Mouse (Mus musculus): Measurements from ENCODE around the gene Phactr4.
"Not testable (repeated sequence)": the region's sequence is repeated elsewhere in the genome, so short reads cannot be mapped to it uniquely, and the experiment has no call there.

Gene Phactr4

GRCm38 (mm10) chr4:132421923-132422782, at the start of gene Phactr4:
Gene Phactr4 (minus strand): TSS chr4:132422489.
- DNase-seq (ENCODE audit: low spot score in 2 of 2), result peak; percentile 85 to 91

DNA sequence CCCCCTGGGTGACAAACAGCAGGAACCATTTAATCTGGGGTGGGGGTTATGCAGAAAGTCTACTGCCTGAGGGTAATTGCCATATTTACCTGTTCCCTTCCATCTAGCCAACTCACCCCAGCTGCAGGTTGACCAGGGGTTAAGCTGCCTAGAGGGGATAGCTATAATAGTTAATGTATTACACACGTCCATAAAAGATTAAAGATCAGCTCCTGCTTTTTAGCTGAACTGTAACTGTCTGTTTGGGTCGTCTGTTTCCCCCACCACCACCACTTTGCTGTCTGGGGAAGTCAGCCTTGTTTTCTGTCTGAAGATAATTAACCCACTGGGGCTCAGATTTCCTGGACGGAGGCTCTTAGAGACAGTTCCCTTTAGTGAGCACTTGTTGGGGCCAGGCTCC, 47.6 kb upstream of the Phactr4 start:
- DNase-seq (ENCODE audit: low spot score in 2 of 2), result no peak

- DNase-seq (ENCODE audit: low spot score in 2 of 2), result no peak
These were observed 41.9 kb upstream of the Phactr4 start for GRCm38 (mm10) chr4:132464255-132464613.

DNA sequence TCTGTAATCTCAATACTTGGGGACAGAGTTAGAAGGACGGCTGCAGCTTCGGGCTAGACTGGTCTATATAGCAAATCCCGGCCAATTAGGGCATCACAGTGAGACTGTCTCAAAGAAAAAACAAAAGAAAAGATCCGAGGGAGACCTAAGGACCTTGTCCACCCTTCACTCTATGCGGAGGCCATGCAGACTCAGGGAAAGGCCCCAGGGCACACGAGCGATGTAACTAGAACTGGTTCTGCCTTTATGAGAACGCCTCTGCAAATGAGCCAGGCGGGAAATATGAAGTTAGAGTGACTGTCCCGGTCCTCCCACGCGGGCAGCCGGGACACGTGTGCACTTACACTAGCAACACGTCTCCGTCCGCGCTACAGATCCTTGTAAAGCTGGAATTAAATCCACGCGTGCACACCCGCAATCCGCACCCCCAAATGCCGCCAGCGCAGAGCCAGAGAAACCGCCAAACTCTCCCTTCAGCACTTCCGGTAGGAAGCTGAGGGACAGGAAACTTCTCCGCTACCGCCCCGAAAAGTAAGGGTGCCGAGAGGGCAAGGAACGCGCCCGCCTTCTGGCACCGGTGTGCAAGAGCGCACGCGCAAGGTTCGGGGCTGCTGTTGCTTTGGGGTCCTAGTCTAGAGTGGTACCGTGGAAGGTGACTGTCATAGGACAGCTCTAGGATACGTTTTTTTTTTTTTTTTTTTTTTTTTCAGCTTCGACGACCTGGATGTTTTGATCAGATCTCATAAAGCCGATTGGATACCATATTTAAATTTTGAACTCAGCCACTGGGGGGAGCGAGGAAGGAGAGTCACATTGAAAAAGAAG, 41.4 kb upstream of the Phactr4 start, which contains the start of gene Med18:
TSS of gene Med18 (minus strand) at position 492 of the 825 bp plus-strand sequence.
- peak; percentile 88 to 91 for DNase-seq (ENCODE audit: low spot score in 2 of 2)

DNA sequence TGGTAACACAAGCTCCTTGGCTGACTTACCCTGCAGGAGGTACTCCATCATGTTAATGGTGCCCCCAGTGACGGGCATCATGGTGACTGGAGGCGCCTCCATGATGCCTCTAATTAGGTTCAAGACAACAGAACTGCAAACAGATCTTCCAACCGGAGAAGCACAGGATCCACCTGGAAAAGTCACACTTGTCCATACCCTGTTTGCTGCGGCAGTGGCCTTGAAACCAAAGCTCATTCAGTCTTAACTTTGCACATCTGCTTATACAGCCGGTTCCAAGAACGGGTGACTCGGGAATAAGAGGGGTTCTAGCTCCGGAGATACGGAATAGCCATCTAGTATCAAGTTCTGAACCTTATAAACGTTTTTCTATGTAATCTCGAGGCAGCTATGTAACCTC, 40.5 kb upstream of the Phactr4 start:
- DNase-seq (ENCODE audit: low spot score in 2 of 2), result no peak

DNA sequence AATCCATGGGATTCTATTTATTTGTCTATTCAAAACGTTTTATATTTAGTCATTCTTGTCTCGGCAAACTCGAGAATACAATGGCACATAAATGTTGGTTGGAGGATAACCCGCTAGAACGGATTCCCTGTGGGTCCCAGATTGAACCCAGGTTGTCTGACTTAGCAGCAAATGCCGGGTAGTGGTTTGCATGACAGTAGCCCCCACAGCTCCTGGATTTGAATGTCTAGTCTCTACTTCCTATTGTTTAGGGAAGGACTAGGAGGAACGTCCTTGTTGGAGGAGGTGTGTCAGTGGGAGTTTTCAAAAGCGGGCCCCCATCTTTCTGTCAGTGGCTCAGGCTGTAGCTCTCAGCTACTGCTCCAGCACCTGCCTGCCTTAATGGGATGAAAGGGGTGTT, 37.9 kb upstream of the Phactr4 start:
- no peak for DNase-seq (ENCODE audit: low spot score in 2 of 2)

GRCm38 (mm10) chr4:132455561-132455960, 33.3 kb upstream of the Phactr4 start:
- DNase-seq (ENCODE audit: low spot score in 2 of 2), result no peak

GRCm38 (mm10) chr4:132455146-132455545, 32.9 kb upstream of the Phactr4 start:
- DNase-seq (ENCODE audit: low spot score in 2 of 2), result no peak

DNA sequence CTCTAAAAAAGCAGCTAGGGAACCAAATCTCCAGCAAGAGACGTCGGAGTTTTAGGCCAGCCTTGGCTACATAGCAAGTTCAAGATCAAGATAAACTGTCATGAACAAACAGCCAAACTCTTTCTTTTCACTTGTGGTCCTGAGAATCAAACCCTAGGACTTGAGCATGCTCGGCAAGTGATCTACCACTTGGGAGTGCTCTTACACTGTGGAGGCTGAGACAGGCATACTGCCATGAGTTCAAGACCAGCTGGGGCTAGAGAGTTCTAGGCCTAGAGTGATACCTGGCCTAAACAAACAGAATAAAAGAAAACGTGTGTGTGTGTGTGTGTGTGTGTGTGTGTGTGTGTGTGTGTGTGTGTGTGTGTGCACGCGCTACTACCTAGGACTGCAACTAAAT, 31.9 kb upstream of the Phactr4 start:
- DNase-seq (ENCODE audit: low spot score in 2 of 2), result no peak

DNA sequence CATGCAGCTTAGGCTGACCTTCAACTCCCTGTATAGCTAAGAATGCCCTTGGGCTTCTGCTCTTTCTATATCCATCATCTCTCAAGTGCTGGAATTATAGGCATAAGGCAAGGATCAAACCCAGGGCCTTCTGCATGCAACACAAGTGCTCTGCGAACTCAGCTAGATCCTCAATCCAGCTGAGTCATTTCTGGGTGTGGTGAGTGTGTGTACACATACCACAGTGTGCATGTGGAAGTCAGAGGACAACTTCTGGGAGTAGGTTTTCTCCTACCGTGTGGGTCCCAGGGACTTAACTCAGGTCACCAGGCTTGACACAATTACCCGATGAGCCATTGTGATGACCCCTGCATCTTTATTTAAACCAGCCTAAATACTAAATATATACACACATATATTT, 27.5 kb upstream of the Phactr4 start:
- DNase-seq (ENCODE audit: low spot score in 2 of 2), result no peak

GRCm38 (mm10) chr4:132446105-132446504, 23.8 kb upstream of the Phactr4 start:
- no peak for DNase-seq (ENCODE audit: low spot score in 2 of 2)

DNA sequence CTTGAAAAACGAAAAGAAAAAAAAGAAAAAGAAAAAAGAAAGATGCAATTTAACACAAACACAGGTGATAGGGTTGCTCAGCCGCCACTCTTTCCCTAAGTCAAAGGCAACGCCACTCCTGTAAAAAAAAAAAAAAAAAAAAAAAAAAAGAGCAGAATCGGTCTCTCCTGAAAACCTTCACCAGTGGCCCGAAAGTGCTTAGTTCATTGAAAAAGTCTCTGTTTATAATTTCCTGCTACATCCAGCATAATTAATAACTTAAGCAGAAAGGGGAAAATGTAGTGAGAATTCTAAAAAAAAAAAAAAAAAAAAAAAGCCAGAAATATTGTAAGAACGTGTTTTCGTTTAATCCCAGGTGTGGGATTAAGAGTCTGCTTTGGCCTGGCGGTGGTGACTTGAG, 22.2 kb upstream of the Phactr4 start:
- DNase-seq (ENCODE audit: low spot score in 2 of 2), result no peak

GRCm38 (mm10) chr4:132437857-132438256, 15.6 kb upstream of the Phactr4 start:
- no peak for DNase-seq (ENCODE audit: low spot score in 2 of 2)

- DNase-seq (ENCODE audit: low spot score in 2 of 2), result no peak
These were observed 10.6 kb upstream of the Phactr4 start for GRCm38 (mm10) chr4:132432717-132433372.

- no peak for DNase-seq (ENCODE audit: low spot score in 2 of 2)
These were observed 5.8 kb upstream of the Phactr4 start for GRCm38 (mm10) chr4:132428022-132428542.

DNA sequence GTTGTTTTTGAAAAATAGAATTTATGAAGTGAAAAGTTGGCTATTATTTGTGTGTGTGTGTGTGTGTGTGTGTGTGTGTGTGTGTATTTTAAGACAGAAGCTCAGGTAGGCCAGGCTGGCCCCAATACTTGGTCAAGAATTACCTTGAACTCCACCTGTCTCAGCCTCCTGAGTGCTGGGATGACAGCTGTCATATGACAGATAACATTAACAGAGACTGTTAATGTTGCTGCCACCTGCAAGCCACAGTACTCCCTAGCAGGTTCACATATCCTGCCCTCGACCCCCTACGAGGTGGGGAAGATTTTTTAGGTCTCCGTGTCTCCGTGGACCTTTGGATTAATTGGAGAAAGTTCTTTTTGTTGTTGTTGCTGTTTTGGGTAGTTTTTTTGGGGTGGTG, 5.2 kb upstream of the Phactr4 start:
- no peak for DNase-seq (ENCODE audit: low spot score in 2 of 2)

- DNase-seq (ENCODE audit: low spot score in 2 of 2), result no peak
These were observed 3.7 kb upstream of the Phactr4 start for GRCm38 (mm10) chr4:132426021-132426420.

- peak in 1 of 2 experiments; percentile 28 for DNase-seq (ENCODE audit: low spot score in 2 of 2)
These were observed 2.5 kb upstream of the Phactr4 start for GRCm38 (mm10) chr4:132424765-132425164.

GRCm38 (mm10) chr4:132421556-132421922, 750 bp downstream of the Phactr4 start:
- DNase-seq (ENCODE audit: low spot score in 2 of 2), result no peak

DNA sequence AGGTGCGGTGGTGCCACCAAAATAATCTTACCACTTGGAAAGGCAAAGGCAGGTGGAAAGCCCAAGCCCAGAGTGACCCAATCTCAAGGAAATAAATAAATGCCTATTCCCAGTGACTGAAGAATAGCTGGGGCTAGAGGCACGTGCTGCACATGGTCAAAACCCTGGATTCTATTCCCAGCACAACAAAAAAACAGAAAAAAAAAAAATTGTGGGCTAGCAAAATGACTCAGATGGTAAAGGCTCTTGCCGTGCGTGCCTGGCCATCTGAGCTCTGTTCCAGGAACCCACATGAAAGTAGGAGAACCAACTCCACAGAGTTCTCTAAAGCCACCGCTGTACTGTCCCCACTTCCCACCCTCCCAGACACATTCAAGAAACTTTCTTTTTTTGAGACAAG, 1.8 kb downstream of the Phactr4 start:
- no peak for DNase-seq (ENCODE audit: low spot score in 2 of 2)

- no peak for DNase-seq (ENCODE audit: low spot score in 2 of 2)
These were observed 6.3 kb downstream of the Phactr4 start for GRCm38 (mm10) chr4:132415966-132416365.

DNA sequence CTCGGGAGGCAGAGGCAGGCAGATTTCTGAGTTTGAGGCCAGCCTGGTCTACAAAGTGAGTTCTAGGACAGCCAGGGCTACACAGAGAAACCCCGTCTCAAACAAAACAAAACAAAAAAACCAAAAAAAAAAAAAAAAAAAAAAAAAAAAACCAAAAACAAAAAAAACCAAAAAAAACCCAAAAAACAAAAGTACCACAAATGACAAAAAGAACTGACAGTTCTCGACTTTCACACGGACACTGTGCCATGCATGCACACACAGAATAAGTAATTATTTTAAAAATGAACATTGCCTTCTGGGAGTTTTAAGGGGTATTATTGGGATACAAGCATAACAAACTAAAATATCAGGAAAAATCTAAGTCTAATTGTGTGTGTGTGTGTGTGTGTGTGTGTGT, 9.0 kb downstream of the Phactr4 start:
- DNase-seq (ENCODE audit: low spot score in 2 of 2), result not testable (repeated sequence)
